Mouse (Mus musculus): ENCODE measurements around the gene Oser1.

GRCm38 (mm10) chr2:163419346-163420045 is 5.0 kb downstream of the Oser1 start:
- TF ChIP-seq CTCF (IDR thresholded peaks at IDR 0.05) (peak; percentile 65), POLR2A (IDR thresholded peaks at IDR 0.05; ENCODE audit: insufficient read depth, low read depth, low read length) (peak; percentile 97), EP300 (IDR thresholded peaks at IDR 0.05; ENCODE audit: insufficient read depth, low read depth, low read length) (peak; percentile 58; the same call in 1 of the 2 replicates)

All from heart, adult 2 months (tissue).